Mouse (Mus musculus) bone marrow macrophage, adult 2 months (primary cell): Measurements from ENCODE around the gene Plekha7.

Experiments
- CTCF ChIP-seq: IDR thresholded peaks from 2 replicates; pipeline ENCODE4 v1.5.1; 2012; ENCODE audit warnings: low read depth, mild to moderate bottlenecking, low read length, moderate library complexity
- POLR2A ChIP-seq: IDR thresholded peaks from 2 replicates; pipeline ENCODE4 v1.6.1; 2012; ENCODE audit warnings: mild to moderate bottlenecking, low read depth, low read length, borderline replicate concordance

DNA sequence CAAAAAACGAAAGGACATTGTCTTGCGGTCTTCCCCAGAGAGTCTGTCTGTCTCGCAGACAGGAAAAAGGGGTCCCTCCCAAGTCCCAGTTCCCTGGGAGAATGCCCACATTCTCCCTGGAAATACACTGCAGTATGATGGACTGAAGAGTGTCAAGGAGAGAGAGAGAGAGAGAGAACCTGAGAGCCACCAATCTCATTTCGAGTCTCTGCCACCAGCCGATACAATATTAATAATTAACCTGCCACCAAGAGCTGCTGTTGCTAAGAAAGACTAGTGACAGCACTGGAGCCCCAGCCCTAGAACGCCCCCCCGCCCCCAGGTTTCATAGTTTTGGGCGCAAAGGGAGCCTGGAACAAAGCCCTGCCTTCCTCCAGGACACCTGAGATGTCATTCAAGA is 71.6 kb downstream of the Plekha7 start:
- TF ChIP-seq CTCF: no peak
- no peak for TF ChIP-seq POLR2A
